Mouse (Mus musculus): Measurements from ENCODE around the gene Wdr11. TPM values are rescaled to one million over a fixed set of nuclear protein-coding genes. Genes with fewer than 3 reads are reported as not detected.

Wdr11 gene
- total and polyA plus RNA-seq, 3 experiments: 24.8 to 37.6 (median 26.1) TPM

- Histone ChIP-seq H3K4me2 (ENCODE audit: insufficient read depth, low read depth, poor library complexity, severe bottlenecking) (no peak overlapping the region), H3K4me3 (replicated peaks in 1 of 3; ENCODE audit: low read depth in 2 of 3, low read length in 2 of 3, poor library complexity in 1 of 3) (no peak overlapping the region), H3K27me3 (replicated peaks) (peaks cover 65% of the 10 kb centered on the region), H3K9ac (ENCODE audit: insufficient read depth, low read depth) (no peak overlapping the region), H3K36me3 (replicated peaks in 1 of 2; ENCODE audit: control insufficient read depth in 1 of 2, insufficient read depth in 1 of 2, low read length in 1 of 2) (no peaks in the 10 kb centered on the region), H3K9me3 (replicated peaks; ENCODE audit: low read length) (peaks cover 2% of the 10 kb centered on the region), H3K27ac (ENCODE audit: insufficient read depth, low read depth) (no peak overlapping the region), H3K79me2 (replicated peaks; ENCODE audit: control insufficient read depth, extremely low read depth, insufficient read depth, poor library complexity, severe bottlenecking) (no peaks in the 10 kb centered on the region), H3K4me1 (ENCODE audit: control insufficient read depth in 1 of 2, insufficient read depth in 2 of 2) (no peaks in the 10 kb centered on the region; a peak in 1 of 4 replicates)
- in situ Hi-C loops (cut with MboI; ENCODE audit: low pct_ligation_motif_present, low pct_unique_long_range_greater_than_20kb, low sequenced_read_pairs) (loop anchor here (5.0 kb wide), 1 partner anchor 622 kb away; no protein-coding TSS in a partner anchor), dilution Hi-C loops (cut with MboI; ENCODE audit: extremely low pct_ligation_motif_present, extremely low pct_unique_long_range_greater_than_20kb, low sequenced_read_pairs) (no loop called here)
- TF ChIP-seq NRF1 (IDR thresholded peaks at IDR 0.05; ENCODE audit: low read depth, low read length) (no peak), HCFC1 (IDR thresholded peaks at IDR 0.05; ENCODE audit: low read depth, low read length) (no peak), SIN3A (IDR thresholded peaks at IDR 0.05; ENCODE audit: low read length) (no peak), MYC (IDR thresholded peaks at IDR 0.05; ENCODE audit: low read depth, low read length) (no peak), E2F4 (IDR thresholded peaks at IDR 0.05; ENCODE audit: insufficient replicate concordance, low read depth, low read length) (no peak), ZMIZ1 (IDR thresholded peaks at IDR 0.05; ENCODE audit: low read depth, low read length) (no peak), MEF2A (IDR thresholded peaks at IDR 0.05; ENCODE audit: borderline replicate concordance, low read depth, low read length) (no peak), RAD21 (IDR thresholded peaks at IDR 0.05; ENCODE audit: low read depth, low read length) (no peak), ZC3H11A (IDR thresholded peaks at IDR 0.05; ENCODE audit: low read depth, low read length) (no peak), RCOR1 (conservative IDR thresholded peaks at IDR 0.05; ENCODE audit: low read depth, low read length) (no peak), MAZ (IDR thresholded peaks at IDR 0.05; ENCODE audit: low read depth, low read length) (no peak)
- DNase-seq (ENCODE audit: extremely low read depth): no peak
Observed at GRCm38 (mm10) chr7:129650717-129651116, 59.1 kb downstream of the Wdr11 start.

GRCm38 (mm10) chr7:129651781-129652180, 60.1 kb downstream of the Wdr11 start:
- DNase-seq (ENCODE audit: extremely low read depth): no peak
- Histone ChIP-seq H3K9ac (ENCODE audit: insufficient read depth, low read depth) (no peak overlapping the region), H3K27ac (ENCODE audit: insufficient read depth, low read depth) (no peak overlapping the region), H3K27me3 (replicated peaks) (peaks cover 65% of the 10 kb centered on the region), H3K36me3 (replicated peaks in 1 of 2; ENCODE audit: control insufficient read depth in 1 of 2, insufficient read depth in 1 of 2, low read length in 1 of 2) (no peaks in the 10 kb centered on the region), H3K4me3 (replicated peaks in 1 of 3; ENCODE audit: low read depth in 2 of 3, low read length in 2 of 3, poor library complexity in 1 of 3) (no peak overlapping the region), H3K9me3 (replicated peaks; ENCODE audit: low read length) (peaks cover 2% of the 10 kb centered on the region), H3K4me2 (ENCODE audit: insufficient read depth, low read depth, poor library complexity, severe bottlenecking) (no peak overlapping the region), H3K4me1 (ENCODE audit: control insufficient read depth in 1 of 2, insufficient read depth in 2 of 2) (no peaks in the 10 kb centered on the region; a peak in 1 of 4 replicates), H3K79me2 (replicated peaks; ENCODE audit: control insufficient read depth, extremely low read depth, insufficient read depth, poor library complexity, severe bottlenecking) (no peaks in the 10 kb centered on the region)
- in situ Hi-C loops (cut with MboI; ENCODE audit: low pct_ligation_motif_present, low pct_unique_long_range_greater_than_20kb, low sequenced_read_pairs): loop anchor here (5.0 kb wide), 1 partner anchor 621 kb away; no protein-coding TSS in a partner anchor
- dilution Hi-C loops (cut with MboI; ENCODE audit: extremely low pct_ligation_motif_present, extremely low pct_unique_long_range_greater_than_20kb, low sequenced_read_pairs): no loop called here
- no peak for TF ChIP-seq MAFK (IDR thresholded peaks at IDR 0.05; ENCODE audit: insufficient replicate concordance, low read length)
- TF ChIP-seq JUND (conservative IDR thresholded peaks at IDR 0.05; ENCODE audit: low read depth, low read length): no peak
- TF ChIP-seq UBTF (IDR thresholded peaks at IDR 0.05; ENCODE audit: low read depth, low read length): no peak
- TF ChIP-seq ZKSCAN1 (IDR thresholded peaks at IDR 0.05; ENCODE audit: borderline replicate concordance, low read depth, low read length): no peak
- TF ChIP-seq PAX5 (IDR thresholded peaks at IDR 0.05; ENCODE audit: low read length): no peak
- no peak for TF ChIP-seq CTCF (conservative IDR thresholded peaks at IDR 0.05 in 1 of 2, IDR thresholded peaks at IDR 0.05 in 1 of 2; ENCODE audit: low read depth in 2 of 2, low read length in 2 of 2)
- TF ChIP-seq CHD2 (IDR thresholded peaks at IDR 0.05; ENCODE audit: low read length): no peak
- TF ChIP-seq ELF1 (IDR thresholded peaks at IDR 0.05; ENCODE audit: low read depth, low read length): no peak
- no peak for TF ChIP-seq SIN3A (IDR thresholded peaks at IDR 0.05; ENCODE audit: low read length)
- TF ChIP-seq IRF4 (IDR thresholded peaks at IDR 0.05; ENCODE audit: low read depth, low read length): no peak
- no peak for TF ChIP-seq KAT2A (IDR thresholded peaks at IDR 0.05; ENCODE audit: insufficient replicate concordance, low read length)
- TF ChIP-seq USF2 (conservative IDR thresholded peaks at IDR 0.05; ENCODE audit: low read depth, low read length): no peak
- no peak for TF ChIP-seq ETS1 (conservative IDR thresholded peaks at IDR 0.05; ENCODE audit: low read depth, low read length)
